Mouse (Mus musculus): ENCODE data around the gene Art4.

Gene Art4

DNA sequence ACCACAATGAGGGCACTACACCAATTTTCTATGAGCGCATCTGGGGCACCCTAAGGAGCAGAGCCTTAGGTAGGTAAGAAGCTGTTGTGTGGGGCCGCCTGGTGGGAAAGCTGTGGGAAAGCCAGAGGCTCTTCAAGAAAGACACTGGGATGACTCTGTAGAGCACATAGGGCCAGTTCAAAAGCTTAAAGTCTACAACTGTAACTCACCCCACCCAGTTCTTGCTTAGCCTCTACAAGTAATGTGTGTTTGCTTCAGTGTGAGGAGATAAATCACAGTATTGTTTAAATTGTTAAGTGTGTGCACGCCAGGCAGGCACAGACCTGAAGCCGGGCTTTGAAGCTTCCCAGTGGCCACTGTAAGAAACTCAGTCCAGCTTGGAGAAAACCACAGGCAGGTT lies 8.6 kb upstream of the Art4 start:
- no peak for DNase-seq (ENCODE audit: low read depth)

- DNase-seq (ENCODE audit: low read depth): no peak
Measured at GRCm38 (mm10) chr6:136865360-136865759, 7.8 kb upstream of the Art4 start.

DNA sequence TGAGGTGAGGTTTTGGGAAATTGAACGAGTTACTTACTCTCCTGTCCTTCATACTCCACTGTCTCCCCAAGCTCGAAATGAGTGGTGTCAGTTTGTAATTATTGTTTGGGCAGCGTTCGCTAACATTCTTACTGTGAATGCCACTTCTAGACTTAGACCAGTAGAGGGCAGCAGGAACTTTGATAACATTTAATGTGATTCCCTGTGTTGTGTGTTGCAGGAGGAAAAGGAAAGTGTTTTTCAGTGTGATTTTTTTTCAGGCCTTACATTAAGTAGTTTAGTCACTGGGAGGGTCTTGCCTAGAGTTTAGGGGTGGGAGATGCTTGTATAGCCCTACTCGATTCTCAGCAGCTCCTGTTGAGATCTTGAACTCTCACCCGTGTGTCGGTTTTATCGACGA lies 3.5 kb upstream of the Art4 start:
- DNase-seq (ENCODE audit: low read depth): peak; percentile 35

DNA sequence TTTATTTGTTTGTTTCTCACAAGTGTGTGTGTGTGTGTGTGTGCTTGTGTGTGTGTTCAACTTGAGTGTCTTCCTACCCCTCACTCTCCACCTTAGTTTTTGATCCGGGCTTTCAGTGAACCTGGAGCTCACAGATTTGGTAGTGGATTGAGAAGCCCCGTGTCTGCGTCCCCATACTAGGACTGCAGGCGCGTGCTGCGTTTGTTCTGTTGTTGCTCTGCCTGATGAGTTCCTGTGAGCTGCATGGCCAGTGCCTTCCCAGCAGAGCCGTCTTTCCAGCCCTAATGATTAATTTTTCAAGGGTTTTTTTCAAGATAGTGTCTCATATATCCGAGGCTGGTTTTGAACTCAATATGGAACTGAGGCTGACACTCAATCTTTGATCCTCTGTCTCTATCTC lies 887 bp upstream of the Art4 start:
- no peak for DNase-seq (ENCODE audit: low read depth)

GRCm38 (mm10) chr6:136857873-136858260 lies 334 bp upstream of the Art4 start:
- no peak for DNase-seq (ENCODE audit: low read depth)

DNA sequence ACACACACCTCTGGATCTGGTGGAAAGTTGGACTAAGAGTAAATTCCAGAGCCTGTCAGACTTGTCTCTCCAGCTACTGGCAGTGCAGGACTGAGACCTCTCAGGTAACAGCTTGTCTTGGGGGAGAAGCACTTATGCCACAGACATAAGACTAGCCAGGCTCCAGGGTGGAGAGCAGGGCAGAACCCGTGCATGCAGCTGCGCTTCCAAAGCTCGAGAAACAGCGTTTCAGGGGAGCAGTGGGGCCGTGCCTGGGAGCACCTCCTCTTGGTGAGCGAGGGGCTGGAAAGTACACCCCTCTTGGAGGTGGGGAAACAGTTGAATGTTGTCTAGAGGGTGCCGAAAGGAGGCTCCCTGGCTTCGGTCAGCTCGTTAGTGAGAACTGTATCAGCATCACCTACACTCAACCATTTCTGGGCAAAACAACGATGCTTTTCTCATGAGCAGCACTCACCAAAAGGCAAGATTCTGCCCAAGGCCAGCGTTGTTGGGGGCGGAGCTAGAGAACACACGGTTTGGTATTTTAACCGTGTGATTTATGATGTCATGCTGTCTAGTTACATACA lies 1.4 kb downstream of the Art4 start:
- DNase-seq (ENCODE audit: low read depth): peak; percentile 73

GRCm38 (mm10) chr6:136855183-136855582 lies 2.4 kb downstream of the Art4 start:
- no peak for DNase-seq (ENCODE audit: low read depth)

GRCm38 (mm10) chr6:136854361-136854781 lies 3.2 kb downstream of the Art4 start:
- no peak for DNase-seq (ENCODE audit: low read depth)

DNA sequence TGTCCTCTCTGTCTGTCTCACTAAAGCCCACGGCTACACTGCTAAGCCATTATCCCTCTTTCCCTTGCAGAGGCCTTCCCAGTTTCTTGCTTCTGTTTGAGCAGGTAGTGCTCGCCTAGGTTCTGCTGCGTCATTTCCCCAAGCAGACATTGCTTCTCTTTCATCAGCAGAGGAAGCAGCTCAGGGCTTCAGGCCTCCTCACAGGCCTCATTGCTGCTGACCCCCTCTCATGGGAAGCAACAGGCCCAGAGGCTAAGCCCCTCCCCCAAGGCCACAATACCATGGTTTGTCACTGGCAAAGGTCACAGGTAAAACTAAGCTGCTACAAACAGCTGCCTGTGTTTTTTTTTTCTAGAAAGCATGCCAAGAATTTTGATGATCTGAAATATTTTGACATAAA lies 4.8 kb downstream of the Art4 start:
- DNase-seq (ENCODE audit: low read depth): no peak

- DNase-seq (ENCODE audit: low read depth): no peak
Measured at GRCm38 (mm10) chr6:136852348-136852747, 5.2 kb downstream of the Art4 start.

DNA sequence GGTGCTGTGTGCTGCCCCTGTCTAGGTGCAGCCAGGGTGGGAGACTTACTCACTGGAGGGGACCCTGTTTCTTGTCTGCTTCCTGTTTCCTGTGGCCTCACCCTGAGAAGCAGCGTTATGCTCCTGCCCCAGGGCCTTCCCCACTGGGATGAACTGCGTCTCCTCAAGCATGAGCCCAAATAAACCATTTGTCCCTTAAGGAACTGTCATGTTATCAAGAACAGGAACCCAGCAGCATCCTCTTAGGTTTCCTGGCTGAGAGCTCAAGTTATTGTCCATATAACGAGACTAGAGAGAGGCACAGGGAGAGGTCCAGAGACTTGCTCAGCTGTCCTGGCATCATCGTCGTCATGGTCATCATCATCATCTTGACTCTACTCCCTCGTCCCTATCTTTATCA lies 7.3 kb downstream of the Art4 start:
- DNase-seq (ENCODE audit: low read depth): no peak

DNA sequence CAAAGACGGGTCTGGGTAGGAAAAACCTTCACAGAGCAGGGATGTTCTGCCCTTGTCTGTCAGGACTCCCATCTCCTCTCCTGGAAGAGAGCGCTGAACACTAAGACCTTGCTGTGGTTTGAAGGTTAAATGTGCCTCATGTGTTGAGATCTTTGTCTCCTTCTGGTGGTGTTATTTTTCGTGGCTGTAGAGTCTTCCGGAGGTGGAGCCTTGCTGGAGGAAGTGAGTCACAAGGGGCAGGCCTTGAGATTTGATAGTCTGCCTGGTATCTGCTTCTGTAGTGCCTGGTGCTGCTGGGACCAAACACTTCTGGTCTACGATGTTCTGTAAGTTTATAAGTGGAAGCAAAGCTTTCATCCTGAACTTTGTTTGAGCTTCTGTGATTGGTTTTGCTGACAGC lies 8.6 kb downstream of the Art4 start:
- DNase-seq (ENCODE audit: low read depth): no peak

GRCm38 (mm10) chr6:136848399-136848798 lies 9.1 kb downstream of the Art4 start:
- no peak for DNase-seq (ENCODE audit: low read depth)

DNA sequence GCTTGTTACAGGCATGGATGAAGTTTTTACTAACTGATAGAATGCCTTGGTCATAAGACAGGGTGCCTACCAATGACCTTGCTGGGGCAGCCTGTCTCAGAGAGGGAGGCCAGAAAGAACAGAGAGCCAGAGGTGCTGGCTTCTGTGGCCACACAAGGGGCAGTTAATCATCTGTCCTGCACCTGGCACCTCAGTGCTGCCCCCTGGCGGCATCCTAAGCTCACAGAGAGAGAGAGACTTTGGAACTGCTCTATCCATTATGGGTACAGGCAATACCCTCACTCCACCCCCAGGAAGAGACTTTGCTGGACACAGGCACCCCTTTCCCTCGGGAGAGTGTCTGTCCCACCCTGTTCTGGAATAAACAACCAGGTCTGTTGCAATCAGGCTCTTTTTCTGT lies 9.7 kb downstream of the Art4 start:
- DNase-seq (ENCODE audit: low read depth): no peak

GRCm38 (mm10) chr6:136847267-136847666 lies 10.3 kb downstream of the Art4 start:
- no peak for DNase-seq (ENCODE audit: low read depth)

DNA sequence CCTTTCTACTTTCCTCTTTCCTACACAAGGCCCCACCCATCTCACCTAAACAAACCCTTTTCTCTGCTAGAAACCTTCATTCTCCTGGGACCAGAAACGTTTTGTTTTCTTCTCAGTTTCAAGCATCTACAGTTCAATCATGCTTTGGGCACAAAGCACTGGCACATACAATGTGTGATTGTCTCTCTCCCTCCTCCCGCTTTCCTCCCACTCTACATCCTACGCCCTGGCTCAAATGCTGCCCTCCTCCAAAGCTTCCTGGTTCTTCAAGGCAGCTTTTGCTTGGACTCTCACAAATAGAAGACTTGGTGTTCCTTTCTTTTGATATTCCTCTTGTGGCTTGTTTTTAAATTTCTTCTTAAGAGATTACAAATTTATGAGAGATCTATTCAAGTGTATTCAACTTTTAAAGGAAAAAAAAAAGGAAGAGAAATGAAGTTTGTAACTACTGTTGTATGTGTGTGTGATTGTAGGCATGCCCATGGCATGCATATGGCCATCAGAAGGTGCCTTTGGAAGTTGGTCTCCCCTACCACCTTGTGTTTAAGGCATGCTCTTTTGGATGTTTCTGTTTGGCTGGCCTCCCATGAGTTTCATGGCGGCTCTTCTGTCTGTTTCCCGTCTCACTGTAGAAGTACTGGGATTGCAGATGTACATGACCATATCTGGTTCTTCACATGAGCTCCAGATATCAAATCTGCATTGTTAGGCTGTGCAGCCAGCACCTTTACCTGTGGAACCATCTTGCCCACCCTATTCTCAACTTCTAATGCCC lies 11.6 kb downstream of the Art4 start:
- no peak for DNase-seq (ENCODE audit: low read depth)

- no peak for DNase-seq (ENCODE audit: low read depth)
Measured at GRCm38 (mm10) chr6:136844903-136845302, 12.6 kb downstream of the Art4 start.

DNA sequence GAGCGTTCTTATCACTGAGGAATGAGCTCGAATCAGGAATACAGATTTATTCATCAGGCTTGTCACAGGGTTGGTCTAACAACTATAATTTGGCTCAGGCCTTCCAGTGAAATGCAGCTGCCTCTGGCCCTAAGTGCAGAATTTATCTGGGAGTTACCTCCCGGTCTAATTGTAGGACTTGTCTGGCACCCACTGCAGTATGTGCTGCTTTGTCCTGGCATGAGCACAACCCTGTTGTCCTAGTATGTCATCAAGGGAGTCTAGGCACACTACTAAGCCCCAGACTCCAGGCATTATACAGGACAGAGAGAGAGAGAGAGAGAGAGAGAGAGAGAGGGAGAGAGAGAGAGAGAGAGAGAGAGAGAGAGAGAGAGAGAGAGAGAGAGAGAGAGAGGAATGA lies 20.2 kb downstream of the Art4 start:
- no peak for DNase-seq (ENCODE audit: low read depth)

DNA sequence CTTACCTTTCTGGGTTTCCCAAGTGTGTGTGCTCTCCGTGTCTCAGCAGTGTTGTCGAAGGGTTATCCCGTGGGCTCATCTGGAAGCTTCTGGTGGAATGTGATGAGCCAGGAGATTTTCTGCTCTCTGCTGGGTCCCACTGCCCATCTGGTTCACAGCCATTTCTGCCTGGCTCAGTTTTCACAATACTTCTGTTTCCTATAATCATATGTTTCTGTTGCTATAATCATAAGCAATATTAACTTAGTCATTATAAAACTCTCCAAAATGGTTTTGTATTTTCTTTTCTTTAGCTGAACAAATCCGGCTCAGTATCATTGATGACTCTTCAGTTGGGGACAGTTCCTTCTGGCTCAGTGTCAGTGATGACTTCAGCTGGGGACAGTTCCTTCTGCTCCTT lies 22.2 kb downstream of the Art4 start, which contains the start of gene Smco3:
TSS of gene Smco3 (minus strand) at position 101 of the 400 bp plus-strand sequence.
- DNase-seq (ENCODE audit: low read depth): no peak

GRCm38 (mm10) chr6:136831712-136832111 lies 25.8 kb downstream of the Art4 start:
- no peak for DNase-seq (ENCODE audit: low read depth)

DNA sequence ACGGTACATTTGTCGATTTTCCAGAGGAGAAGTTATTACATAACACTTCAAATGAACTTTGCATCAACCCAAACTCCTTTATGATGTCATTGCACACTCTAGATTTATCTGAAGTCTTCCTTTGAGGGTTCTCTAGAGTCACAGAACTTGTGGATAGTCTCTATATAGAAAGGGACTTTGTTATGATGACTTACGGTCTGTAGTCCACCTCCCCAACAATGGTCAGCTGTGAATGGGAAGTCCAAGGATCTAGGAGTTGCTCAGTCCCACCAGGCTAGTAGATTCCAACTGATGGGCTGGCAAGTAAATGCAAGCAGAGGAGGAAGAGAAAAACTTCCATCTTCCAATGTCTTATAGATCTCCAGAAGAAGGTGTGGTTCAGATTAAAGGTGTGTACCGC lies 28.9 kb downstream of the Art4 start:
- DNase-seq (ENCODE audit: low read depth): no peak

DNA sequence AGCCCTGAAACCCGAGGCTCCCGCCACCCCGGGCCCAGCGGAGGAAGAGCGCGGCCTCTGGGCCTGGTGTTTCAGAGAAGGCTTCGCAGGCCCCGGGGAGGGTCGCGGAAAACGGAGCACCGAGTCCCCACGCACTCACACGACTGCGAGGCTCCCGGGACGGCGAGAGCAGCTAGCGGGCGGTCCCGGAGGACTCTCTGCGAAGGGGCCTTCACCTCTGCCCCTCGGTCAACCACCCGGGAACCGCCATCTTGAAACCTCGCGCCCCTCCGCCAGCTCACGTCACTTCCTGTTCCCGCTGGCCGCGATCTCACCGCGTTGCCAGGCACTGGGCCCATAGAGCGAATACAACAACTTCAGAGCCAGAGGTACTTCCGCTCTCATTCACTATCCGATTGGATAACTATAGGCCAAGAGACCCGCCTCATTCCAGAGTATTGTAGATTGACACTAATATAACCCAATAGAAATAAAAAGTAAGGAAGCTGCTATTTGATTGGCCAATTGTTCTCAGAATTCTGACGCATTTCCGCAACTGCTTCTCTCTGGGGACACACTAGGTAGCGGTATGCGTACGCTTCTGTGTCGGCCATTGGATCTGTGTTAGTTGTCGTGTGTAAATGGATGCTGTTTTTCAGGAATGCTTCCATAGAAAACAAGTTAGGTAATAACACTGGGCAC lies 29.5 kb downstream of the Art4 start, which contains the start of gene Wbp11:
TSS of gene Wbp11 (minus strand) at position 353 of the 681 bp plus-strand sequence.
- peak; percentile 93 for DNase-seq (ENCODE audit: low read depth)

DNA sequence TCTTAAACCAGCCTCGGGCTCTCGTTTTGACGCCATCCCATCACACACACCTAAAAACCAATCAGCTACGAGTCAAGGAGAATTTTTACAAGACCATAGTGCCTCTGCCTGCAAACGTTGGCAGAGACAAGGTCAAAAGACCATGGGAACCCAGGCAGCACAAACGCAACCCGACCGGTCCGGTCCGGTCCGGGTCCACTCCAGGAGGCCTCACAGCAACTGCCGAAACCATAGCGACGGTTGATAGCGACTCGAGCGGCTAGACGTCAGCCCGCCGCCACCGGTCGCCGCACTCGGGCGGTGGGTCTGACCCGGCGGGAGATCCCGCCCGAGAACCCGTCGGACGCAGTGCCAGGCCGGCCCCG lies 30.0 kb downstream of the Art4 start, which contains the start of gene BC049715:
TSS of gene BC049715 (plus strand) at position 111 of the 365 bp plus-strand sequence.
- no peak for DNase-seq (ENCODE audit: low read depth)
